Mouse (Mus musculus) liver, adult (tissue): ENCODE data around the gene Nfx1.

Experiments
- GATA4 ChIP-seq: IDR thresholded peaks from 2 replicates; pipeline ENCODE4 v1.6.1; 2014; ENCODE audit warnings: mild to moderate bottlenecking, low read length; ENCODE audit not compliant: insufficient replicate concordance

Nfx1 gene

DNA sequence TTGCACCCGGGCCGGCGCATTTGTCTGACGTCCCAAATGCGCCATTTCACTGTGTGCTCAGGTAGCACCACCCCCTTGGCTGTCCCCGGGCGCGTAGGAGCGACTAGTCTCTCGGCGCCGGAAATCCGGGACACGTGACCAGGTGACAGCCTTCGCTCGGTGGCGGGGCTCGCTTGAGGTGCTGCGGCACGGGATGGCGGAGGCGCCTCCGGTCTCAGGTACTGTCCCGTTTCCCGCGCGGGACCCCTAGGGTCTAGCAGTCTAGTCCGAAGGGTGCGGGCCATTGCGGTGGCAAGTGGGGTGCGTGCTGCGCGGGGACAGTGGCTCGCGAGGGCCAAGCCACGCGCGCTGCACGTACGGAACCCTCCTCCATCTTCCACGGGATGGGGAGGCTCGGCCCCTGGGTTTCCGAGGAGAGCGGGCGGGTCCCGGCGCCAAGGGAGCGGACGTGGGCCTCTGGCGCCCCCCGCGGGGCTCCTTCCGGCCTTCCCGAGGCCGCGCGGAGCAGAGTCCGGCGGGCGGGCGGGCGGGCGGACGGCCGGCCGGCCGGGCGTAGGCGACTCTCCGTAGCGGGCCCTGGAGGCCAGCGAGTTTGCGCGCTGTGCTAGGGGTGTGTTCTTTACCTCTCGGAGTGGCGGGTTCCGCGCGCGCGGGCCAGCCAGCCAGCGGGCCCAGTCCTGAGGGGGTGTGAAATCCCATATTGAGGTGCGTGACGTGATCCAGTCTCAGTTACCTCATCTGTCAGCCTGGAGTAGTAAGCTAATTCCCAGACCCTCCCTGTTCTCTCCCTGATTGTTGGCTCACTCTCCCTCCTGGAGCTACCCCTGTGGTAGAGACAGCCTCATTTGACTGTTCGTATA, at the start of gene Nfx1:
Gene Nfx1 (plus strand): TSS at position 65 of the 860 bp plus-strand sequence.
- TF ChIP-seq GATA4 = peak; percentile 6; the same call in 1 of the 2 replicates

DNA sequence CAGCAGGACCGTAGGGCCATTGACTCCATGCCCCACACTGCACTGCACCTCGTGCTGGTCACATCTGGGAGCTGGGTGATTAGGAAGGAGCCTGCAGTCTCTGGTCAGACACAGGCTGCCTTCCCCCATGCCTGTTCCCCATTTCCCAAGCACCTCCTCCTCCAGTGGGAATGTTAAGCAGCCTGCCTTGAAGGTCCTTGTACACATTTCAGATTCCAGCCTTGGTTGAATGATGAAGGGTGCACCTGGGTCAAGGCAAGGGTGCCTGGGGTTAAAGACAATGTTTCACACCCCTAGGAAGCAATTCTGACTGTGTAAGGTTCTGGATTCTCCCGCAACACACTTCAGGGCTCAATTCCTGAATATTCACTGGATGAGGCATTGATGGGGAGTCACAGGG, 49.4 kb upstream of the Nfx1 start:
- TF ChIP-seq GATA4 = no peak

DNA sequence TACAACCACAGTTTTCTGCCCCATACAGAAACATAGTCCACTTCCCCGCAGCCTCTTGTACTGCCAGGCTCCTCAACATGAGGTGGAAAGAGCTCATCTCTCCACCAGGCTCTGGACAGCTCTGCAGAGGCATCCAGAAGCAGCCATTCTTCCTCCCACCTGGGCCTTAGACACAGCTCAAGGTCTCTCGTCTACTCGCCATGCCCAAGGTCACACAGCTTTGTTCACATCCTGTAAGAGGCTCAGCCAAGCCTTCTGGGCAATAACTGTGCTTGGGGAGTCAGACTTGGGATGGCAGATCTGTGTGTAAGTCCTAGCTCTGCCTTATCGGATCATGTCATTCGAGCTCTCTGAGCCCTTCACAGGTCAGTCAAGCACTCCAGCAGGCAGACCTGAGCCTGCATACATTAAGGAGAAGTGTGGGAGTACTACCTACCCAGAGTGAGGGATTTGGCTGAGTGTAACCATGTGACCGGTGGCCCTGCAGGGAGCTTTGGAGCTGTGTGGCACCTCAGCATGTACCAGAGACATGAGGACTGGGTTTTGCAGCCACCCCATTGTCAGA, 47.5 kb upstream of the Nfx1 start:
- no peak for TF ChIP-seq GATA4

DNA sequence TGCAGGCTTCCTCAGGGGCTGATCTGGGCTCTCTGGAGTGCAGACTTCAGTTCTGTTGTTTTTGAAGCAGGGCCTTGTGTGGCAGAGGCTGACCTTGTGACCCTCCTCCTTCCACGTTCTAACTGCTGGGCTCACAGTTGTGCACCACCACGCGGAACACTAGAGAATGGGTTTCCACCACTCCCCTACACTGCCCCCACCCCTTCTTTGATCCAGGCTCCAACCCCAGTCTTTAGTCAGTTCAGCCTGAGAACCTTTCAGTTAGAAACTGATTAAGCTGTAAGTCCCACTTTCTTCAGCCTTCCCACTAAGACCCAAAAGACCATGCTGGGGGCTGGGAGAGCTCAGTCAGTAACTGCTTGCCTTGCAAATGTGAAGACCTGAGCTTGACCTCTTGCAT, 45.1 kb upstream of the Nfx1 start:
- no peak for TF ChIP-seq GATA4

DNA sequence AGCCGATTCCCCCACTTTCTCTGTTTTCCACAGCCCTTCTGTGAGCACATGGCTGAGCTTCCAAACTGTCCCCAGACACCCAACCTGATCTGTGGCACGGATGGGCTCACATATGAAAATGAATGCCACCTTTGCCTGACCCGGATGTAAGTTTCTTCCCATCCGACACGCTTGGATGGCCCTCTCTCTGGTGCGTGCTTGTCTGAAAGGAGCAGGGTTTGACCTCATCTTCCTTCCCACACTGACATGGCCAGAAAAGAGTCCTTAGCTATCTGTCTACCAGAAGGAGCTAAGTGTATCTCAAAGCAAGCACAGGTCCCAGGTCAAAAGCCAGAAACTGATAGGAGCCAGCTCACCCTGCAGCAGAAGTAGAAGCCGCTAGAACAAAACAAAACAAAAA, 41.7 kb upstream of the Nfx1 start:
- no peak; the same call in 1 of the 2 replicates for TF ChIP-seq GATA4

DNA sequence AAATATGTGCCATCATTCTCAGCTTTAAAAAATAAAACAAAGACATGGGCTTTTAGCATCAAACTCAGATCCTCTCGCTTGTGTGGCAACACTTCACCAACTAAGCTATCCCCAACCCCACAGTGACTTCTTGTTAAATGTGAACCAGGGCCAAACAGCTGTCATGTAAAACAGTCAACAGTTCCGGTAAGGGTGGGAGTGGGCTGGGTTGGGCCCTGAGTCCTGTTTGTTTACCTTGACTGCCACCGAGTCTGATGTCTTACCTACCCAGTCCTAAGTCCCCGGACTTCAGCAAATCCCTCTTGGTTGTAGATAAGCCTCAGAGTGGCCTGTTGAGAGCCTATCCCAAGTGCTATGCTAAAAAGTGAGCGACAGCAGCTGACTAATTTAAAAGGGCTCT, 37.0 kb upstream of the Nfx1 start:
- no peak for TF ChIP-seq GATA4

DNA sequence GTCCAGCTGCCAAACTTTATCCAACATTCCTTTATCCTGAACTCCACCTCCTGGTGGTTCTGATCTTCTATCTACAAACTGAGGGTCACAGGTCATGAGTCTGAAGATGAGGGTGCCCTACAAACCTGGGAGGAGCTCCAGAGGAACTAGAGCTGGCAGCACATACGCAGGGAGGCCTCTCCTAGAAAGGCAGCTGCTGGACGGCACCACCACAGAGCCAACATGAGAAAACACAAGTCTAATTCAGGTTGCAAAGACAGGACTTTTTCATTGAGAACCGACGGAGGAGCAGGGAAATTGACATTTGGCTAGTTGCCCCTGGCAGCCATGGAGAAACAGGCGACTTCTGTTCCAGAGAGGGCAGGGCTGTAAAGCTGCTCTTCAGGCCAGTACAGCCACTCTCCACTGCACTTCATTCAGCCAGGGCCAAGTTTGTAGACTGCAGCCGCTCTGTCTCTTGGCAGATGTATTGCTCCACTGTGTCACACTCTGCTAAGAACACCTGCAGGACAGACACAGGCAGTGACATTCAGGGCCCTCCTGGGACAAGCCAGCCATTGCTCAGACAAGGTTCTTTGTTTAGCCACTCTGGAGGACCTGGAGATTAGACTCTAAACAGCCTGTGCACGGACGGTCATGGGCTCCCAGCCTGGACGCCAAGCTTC, 34.4 kb upstream of the Nfx1 start:
- TF ChIP-seq GATA4 = no peak

DNA sequence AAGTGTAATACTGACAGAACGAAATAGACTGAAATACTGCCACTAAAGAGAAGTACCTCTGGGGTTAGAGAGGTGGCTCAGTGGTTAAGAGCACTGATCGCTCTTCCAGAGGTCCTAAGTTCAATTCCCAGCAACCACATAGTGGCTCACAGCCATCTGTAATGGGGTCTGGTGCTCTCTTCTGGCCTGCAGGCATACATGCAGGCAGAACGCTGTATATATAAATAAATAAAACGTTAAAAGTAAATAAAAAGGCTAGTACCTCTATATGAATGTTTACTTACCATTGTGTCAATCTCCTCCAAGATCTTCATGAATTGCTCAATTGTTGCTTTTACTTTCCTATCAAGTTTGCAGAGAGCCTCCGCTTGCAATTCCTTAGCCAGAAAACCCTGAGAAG, 31.9 kb upstream of the Nfx1 start:
- TF ChIP-seq GATA4 = no peak

DNA sequence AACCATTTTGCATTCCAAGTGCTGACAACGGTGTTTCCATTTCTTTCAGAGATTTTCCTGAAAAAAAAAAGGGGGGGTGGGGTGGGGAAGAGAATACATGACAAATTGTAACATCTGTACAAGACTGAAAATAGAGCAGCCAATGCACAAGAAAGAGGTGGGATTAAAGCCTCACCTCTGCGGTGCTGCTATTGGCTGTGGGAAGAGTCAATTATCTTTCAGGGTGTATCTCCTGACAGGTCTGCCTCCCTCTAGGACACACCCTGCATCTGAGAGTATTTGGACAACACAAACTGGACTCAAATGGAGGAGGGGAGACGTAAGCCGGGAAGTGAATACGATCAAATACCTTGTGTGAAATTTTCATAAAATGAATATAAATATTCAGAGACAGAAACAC, 27.1 kb upstream of the Nfx1 start:
- no peak for TF ChIP-seq GATA4

DNA sequence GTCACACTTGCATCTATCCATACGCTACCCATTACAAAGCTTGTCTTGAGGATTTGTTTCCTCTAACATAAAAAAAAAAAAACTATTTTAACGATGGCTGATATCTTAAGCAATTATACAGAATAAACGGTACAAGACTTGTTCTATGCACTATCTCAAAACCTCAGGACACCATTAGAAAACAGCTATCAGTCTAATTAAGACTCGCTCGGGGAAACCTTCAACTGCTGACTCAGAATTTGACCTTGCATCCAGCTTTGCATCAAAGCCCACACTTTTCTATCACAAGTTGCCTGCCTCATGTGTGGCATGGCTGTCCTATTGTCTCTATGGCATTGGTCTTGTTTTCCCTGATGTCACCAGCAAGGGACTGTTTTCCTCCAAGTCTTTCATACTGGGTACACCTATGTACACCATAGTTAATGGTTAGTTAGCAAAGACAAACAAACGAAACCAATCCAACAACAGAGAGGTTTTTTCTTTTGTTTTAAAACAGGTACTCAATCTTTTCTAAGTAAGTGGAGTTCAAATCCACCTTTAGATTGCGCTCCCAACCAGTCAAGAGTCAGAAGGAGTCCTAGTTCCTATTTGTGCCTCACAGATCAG, 24.1 kb upstream of the Nfx1 start:
- no peak for TF ChIP-seq GATA4

DNA sequence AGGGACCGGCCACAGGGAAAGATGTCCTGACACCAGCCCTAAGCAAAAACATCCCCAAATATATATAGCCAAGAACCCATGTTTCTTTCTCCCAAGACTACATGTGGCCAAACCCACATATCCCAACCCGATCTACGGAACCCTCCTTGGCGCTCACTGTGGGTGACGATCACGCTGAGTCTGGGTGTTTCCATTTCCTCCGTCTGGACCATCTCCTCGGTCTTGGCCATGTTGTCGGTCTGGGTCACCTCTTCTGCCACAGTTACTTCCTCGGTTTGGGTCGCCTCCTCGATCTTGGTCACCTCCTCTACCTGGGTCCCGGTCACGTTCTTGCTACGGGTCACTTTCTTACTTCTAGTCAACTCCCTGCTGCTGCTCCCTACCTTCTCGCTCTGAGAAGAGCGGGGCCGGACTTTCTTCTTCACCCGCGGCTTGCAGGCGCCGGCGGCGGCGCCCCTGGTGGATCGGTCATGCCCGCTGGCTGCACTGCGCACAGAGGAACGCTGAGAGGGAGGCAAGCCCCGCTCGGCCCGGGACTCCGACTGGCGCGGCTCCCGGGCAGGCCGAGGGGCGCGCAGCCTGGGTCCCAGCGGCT, 23.0 kb upstream of the Nfx1 start:
- TF ChIP-seq GATA4 = no peak

DNA sequence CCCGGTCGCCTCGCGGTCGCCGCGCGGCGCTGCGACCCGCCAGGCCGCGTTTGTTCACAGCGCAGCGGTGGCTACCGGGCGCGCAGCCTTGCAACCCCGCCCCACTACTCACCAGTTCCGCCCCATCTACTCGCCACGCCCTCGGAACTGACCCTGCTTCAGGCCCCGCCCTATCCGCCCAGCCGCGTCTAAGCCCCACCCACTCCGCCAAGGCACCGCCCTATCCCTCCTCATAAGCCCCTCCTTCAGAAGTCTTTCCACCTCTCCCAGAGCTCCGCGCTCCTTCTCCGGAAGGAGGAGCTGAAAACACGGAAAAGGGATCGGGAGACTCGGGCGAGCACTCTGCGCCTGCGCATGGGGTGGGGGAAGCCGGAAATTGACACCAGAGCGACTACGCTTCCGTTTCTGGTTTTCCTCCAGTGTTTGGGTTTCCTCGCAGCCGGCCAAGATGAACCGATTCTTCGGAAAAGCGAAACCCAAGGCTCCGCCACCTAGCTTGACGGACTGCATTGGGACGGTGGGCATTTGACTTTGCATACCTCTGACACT, 22.5 kb upstream of the Nfx1 start, which contains the start of the genes Bag1 and Chmp5:
Gene Bag1 (minus strand): TSS at position 135 of the 549 bp plus-strand sequence.
Gene Chmp5 (plus strand): TSS at position 248 of the 549 bp plus-strand sequence.
- no peak for TF ChIP-seq GATA4

DNA sequence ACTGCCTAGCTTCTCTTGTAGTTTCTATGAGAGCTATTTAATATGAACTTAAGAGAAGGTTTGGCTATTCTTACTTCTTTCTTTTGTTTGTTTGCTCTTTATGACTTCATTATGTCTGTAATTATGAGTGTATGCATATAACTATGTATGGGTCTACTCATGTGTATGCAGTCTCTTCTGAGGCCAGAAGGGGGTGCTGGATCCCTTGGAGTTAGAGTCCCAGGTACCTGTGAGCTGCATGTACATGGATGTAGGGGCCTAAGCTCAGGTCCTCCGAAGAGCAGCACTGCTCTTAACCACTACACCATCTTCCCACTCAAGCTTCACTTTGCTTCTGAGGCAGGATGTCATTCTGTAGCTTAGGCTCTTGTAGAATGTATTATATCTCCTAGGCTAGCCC, 17.2 kb upstream of the Nfx1 start:
- TF ChIP-seq GATA4 = no peak

DNA sequence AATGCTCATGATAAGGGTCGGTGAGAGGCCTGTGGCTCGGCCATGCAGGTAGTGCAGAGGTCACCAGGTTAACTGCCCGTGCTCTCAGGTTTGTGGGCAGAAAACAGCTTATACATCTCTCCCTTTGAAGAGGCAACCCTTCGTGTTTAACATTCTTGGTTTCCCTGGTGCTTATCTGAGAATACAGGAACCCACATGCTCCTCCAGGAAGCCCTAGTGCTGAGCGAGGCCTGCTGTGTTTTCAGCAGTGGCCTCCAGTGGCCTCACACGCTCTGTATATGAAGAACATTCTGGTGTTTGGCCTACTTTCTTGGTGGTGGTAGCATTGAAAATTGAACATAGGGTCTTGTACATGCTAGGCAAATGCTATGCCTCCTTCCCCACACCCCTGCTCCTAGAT, 14.8 kb upstream of the Nfx1 start:
- TF ChIP-seq GATA4 = 0 out of 2 replicates have a peak, but pooled peaks have one; percentile 18

DNA sequence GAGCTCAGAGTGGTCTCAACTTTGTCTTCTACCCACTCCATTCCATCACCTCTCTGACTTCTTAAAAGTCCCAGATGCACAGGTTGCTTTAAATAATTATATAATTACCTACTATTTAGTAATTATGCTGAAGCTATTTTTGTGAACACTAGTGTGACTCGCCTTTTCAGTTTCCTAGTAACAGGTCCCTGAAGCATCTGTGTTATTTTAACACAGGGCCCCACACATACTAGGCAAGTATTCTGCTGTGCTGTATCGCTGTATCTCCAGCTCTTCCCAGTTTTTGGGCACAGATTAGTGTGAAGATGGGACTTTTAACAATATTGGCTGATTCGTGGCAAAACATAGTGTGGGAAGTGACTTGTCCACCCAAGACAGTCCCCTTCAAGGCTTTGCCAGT, 7.2 kb upstream of the Nfx1 start:
- TF ChIP-seq GATA4 = no peak
